Mouse (Mus musculus): ENCODE results near the gene Vmn2r14.
"Not testable (repeated sequence)": the region's sequence is repeated elsewhere in the genome, so short reads cannot be mapped to it uniquely, and the experiment has no call there.

DNA sequence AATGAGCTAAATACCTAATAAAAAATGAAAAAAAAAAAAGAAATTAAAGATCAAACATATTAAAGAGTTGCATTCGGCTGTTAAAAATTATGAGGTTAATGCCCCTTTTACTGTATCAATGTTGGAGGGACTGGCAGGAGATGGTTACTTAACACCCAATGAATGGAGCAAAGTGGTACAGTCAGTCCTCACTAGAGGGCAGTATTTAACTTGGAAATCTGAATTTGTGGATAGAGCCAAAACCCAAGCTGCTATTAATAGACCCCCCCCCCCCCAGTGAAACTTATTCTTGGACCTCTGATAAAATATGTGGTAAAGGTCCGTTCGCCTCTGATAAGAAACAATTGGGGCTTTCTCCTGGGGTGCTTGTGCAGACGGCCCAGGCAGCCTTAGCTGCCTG is 57.7 kb downstream of the Vmn2r14 start:
- not testable (repeated sequence) for TF ChIP-seq CTCF (IDR thresholded peaks at IDR 0.05; ENCODE audit: extremely low read depth, insufficient read length, insufficient replicate concordance, low read depth, low read length); POLR2A (IDR thresholded peaks at IDR 0.05; ENCODE audit: low read depth, low read length)
